Mouse (Mus musculus): ENCODE data around the gene Rph3al. TPM values are rescaled to one million over a fixed set of nuclear protein-coding genes. Genes with fewer than 3 reads are reported as not detected.
A peak's percentile ranks its signal among the peaks of the same experiment; 100 is the strongest.

The Rph3al gene
- 6.8 and 7.9 TPM in 2 replicates for polyA plus RNA-seq (2015; fragmentation: Nextera tagmentation; extraction: Ambion mirVana)

GRCm38 (mm10) chr11:75938379-75938906 is at the start of gene Rph3al:
Gene Rph3al (minus strand): TSS chr11:75938429.
- H3K9ac ChIP-seq: peak within 1 kb of the TSS; percentile 32

DNA sequence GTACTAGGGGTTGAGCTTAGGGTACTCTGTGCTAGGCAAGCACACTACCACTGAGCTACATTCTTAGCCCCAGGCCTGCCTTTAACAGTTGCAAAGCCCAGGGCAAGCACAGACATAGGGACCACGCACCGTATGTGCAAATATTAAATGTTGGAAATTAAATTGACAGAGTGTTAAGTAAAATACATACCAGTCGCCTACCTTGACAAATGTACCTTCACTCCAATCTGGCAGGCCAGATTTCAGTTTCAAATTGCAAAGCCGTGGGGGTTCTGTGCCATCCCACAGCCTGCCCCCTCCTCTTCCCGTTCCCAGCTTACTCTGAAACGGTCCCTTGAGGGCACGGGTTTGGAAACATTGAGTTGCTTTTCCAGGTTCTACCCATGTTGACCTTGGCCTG is 47.7 kb upstream of the Rph3al start:
- H3K4me2 ChIP-seq: no peak overlapping the region
- no peaks in the 10 kb centered on the region for H3K27me3 ChIP-seq
- no peak overlapping the region for H3K4me3 ChIP-seq
- no peaks in the 10 kb centered on the region for H3K36me3 ChIP-seq
- ATAC-seq (ENCODE audit: borderline replicate concordance, extremely low read depth, low FRiP score, low TSS enrichment): no peak
- H3K9me3 ChIP-seq: no peaks in the 10 kb centered on the region
- no peaks in the 10 kb centered on the region for H3K4me1 ChIP-seq
- H3K27ac ChIP-seq: no peak overlapping the region
- 66% methylated on average over 7 of the region's 7 CpGs for WGBS
- H3K9ac ChIP-seq: no peak overlapping the region

More at GRCm38 (mm10) chr11:75938379-75938906, at the start of gene Rph3al:
- H3K27me3 ChIP-seq: no peaks in the 10 kb centered on the region
- H3K4me1 ChIP-seq: peaks cover 51% of the 10 kb centered on the region
- peak within 1 kb of the TSS; percentile 17 for H3K4me3 ChIP-seq
- H3K36me3 ChIP-seq: no peaks in the 10 kb centered on the region
- no peaks in the 10 kb centered on the region for H3K9me3 ChIP-seq
- H3K27ac ChIP-seq: peak within 1 kb of the TSS; percentile 87
- peak within 1 kb of the TSS; percentile 43 for H3K4me2 ChIP-seq
- 44% methylated on average over 6 of the region's 6 CpGs for WGBS
- no peak for ATAC-seq (ENCODE audit: borderline replicate concordance, extremely low read depth, low FRiP score, low TSS enrichment)

- Histone ChIP-seq H3K9me3 (no peaks in the 10 kb centered on the region), H3K27ac (no peak overlapping the region), H3K4me2 (no peak overlapping the region), H3K4me1 (no peaks in the 10 kb centered on the region), H3K27me3 (no peaks in the 10 kb centered on the region), H3K4me3 (no peak overlapping the region), H3K36me3 (no peaks in the 10 kb centered on the region), H3K9ac (no peak overlapping the region)
- 19% methylated on average over 1 of the region's 1 CpGs for whole genome bisulfite sequencing
- no peak for ATAC-seq (ENCODE audit: borderline replicate concordance, extremely low read depth, low FRiP score, low TSS enrichment)
Observed at GRCm38 (mm10) chr11:75984581-75984980, 46.4 kb upstream of the Rph3al start.

- no peak for ATAC-seq (ENCODE audit: borderline replicate concordance, extremely low read depth, low FRiP score, low TSS enrichment)
- no peaks in the 10 kb centered on the region for H3K36me3 ChIP-seq
- no peak overlapping the region for H3K9ac ChIP-seq
- no peaks in the 10 kb centered on the region for H3K9me3 ChIP-seq
- H3K4me3 ChIP-seq: no peak overlapping the region
- WGBS: 67% methylated on average over 4 of the region's 4 CpGs
- H3K4me2 ChIP-seq: no peak overlapping the region
- no peaks in the 10 kb centered on the region for H3K27me3 ChIP-seq
- H3K4me1 ChIP-seq: no peaks in the 10 kb centered on the region
- no peak overlapping the region for H3K27ac ChIP-seq
Observed at GRCm38 (mm10) chr11:75983194-75983593, 45.0 kb upstream of the Rph3al start.

DNA sequence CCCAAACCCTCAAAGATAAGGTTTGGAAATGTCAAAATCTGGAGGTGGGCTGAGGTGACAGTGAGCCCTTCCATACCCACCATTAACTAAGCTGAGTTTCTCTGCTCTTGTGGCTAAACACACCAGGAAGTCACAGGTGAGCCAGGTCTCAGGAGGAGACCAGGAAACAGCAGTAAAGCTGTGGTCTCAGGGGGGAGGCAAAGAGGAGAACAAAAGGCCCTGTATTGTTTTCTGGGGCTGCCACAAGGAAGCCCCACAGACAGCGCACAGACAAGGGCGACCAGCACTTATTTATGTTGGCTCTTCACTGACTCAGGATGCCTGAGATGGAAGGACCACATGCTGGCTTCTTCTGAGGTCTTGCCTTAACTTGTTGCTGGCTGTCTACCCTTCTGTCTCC is 42.2 kb upstream of the Rph3al start:
- no peaks in the 10 kb centered on the region for H3K9me3 ChIP-seq
- H3K27me3 ChIP-seq: no peaks in the 10 kb centered on the region
- no peak overlapping the region for H3K4me2 ChIP-seq
- H3K4me1 ChIP-seq: no peaks in the 10 kb centered on the region
- no peak for ATAC-seq (ENCODE audit: borderline replicate concordance, extremely low read depth, low FRiP score, low TSS enrichment)
- WGBS: 39% methylated on average over 2 of the region's 2 CpGs
- no peak overlapping the region for H3K9ac ChIP-seq
- H3K27ac ChIP-seq: no peak overlapping the region
- H3K36me3 ChIP-seq: no peaks in the 10 kb centered on the region
- no peak overlapping the region for H3K4me3 ChIP-seq

- WGBS: 67% methylated on average over 6 of the region's 6 CpGs
- Histone ChIP-seq H3K27me3 (no peaks in the 10 kb centered on the region), H3K4me1 (0 out of 2 replicates have a peak, but pooled peaks cover 1% of the 10 kb centered on the region), H3K36me3 (no peaks in the 10 kb centered on the region), H3K4me3 (no peak overlapping the region), H3K9ac (no peak overlapping the region), H3K4me2 (no peak overlapping the region), H3K9me3 (no peaks in the 10 kb centered on the region), H3K27ac (no peak overlapping the region)
- ATAC-seq (ENCODE audit: borderline replicate concordance, extremely low read depth, low FRiP score, low TSS enrichment): no peak
Observed at GRCm38 (mm10) chr11:75978051-75978450, 39.8 kb upstream of the Rph3al start.

GRCm38 (mm10) chr11:75976748-75977147 is 38.5 kb upstream of the Rph3al start:
- Histone ChIP-seq H3K4me1 (0 out of 2 replicates have a peak, but pooled peaks cover 4% of the 10 kb centered on the region), H3K36me3 (no peaks in the 10 kb centered on the region), H3K4me3 (no peak overlapping the region), H3K27me3 (no peaks in the 10 kb centered on the region), H3K4me2 (no peak overlapping the region), H3K27ac (no peak overlapping the region), H3K9ac (no peak overlapping the region), H3K9me3 (no peaks in the 10 kb centered on the region)
- WGBS: 35% methylated on average over 8 of the region's 8 CpGs
- no peak for ATAC-seq (ENCODE audit: borderline replicate concordance, extremely low read depth, low FRiP score, low TSS enrichment)

DNA sequence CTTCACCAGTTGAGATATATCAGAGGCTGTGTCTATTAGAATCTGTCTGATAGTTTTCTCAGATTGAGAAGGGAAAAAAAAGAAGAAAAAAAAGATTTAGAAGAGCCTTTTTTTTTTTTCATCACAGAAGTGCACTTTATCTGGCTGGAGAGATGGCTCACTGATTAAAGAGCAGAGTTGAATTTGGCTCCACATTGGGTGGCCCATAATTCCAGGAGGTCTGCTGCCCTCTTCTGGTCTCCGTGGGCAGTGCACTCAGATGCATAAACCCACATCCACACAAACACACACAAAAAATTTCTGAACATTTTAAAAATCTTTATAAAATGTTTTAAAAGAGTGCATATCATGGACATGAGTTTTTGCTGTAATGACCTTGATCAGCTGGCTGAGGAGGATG is 35.8 kb upstream of the Rph3al start:
- WGBS: 95% methylated on average over 1 of the region's 1 CpGs

DNA sequence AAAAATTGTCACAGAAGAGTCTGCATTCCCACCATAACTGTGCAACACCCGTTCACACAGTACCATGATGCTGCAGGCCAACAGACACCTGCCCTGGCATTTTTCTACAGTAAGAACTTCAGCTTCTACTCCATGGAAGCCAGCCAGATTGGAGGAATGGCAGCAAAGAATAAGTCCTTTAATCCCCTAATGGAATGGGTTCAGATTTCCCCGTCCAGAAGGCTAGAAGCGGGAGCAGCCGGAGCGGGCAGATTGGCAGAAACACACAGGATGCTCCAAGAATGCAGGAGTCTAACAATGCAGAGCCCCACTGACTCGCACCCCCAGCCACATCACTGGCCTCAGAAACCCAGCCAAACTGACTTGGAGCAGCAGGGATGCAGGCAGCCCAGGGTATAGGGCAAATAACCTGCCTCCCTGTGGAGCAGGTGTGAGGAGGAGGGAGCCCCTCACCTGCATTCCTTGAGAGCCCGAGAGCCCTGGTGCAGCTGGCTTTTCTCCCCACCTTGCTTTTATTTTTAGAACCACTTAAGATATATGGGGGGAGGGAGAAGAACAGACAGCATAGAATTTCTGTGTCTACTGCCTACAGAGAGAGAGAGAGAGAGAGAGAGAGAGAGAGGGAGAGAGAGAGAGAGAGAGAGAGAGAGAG is 34.8 kb upstream of the Rph3al start:
- no peaks in the 10 kb centered on the region for H3K36me3 ChIP-seq
- H3K27me3 ChIP-seq: peaks cover 2% of the 10 kb centered on the region; the same call in 1 of the 2 replicates
- H3K9ac ChIP-seq: no peak overlapping the region
- peak; percentile 72; the same call in 1 of the 2 replicates for ATAC-seq (ENCODE audit: borderline replicate concordance, extremely low read depth, low FRiP score, low TSS enrichment)
- H3K9me3 ChIP-seq: no peaks in the 10 kb centered on the region
- no peak overlapping the region for H3K4me3 ChIP-seq
- peak overlapping the region; percentile 11; the same call in 1 of the 2 replicates for H3K4me2 ChIP-seq
- H3K27ac ChIP-seq: peak overlapping the region; percentile 71; the same call in 1 of the 2 replicates
- WGBS: 10% methylated on average over 7 of the region's 7 CpGs
- H3K4me1 ChIP-seq: 0 out of 2 replicates have a peak, but pooled peaks cover 4% of the 10 kb centered on the region

More for the DNA sequence above, 35.8 kb upstream of the Rph3al start:
- no peak for ATAC-seq (ENCODE audit: borderline replicate concordance, extremely low read depth, low FRiP score, low TSS enrichment)
- Histone ChIP-seq H3K27me3 (no peaks in the 10 kb centered on the region), H3K27ac (0 out of 2 replicates have a peak overlapping the region, but pooled peaks have one; percentile 46), H3K4me2 (no peak overlapping the region), H3K36me3 (no peaks in the 10 kb centered on the region), H3K4me1 (0 out of 2 replicates have a peak, but pooled peaks cover 4% of the 10 kb centered on the region), H3K9ac (no peak overlapping the region), H3K9me3 (no peaks in the 10 kb centered on the region), H3K4me3 (no peak overlapping the region)

- ATAC-seq (ENCODE audit: borderline replicate concordance, extremely low read depth, low FRiP score, low TSS enrichment): no peak
- H3K27me3 ChIP-seq: peaks cover 10% of the 10 kb centered on the region; the same call in 1 of the 2 replicates
- 78% methylated on average over 3 of the region's 3 CpGs for WGBS
- peaks cover 6% of the 10 kb centered on the region for H3K4me1 ChIP-seq
- H3K4me3 ChIP-seq: no peak overlapping the region
- H3K27ac ChIP-seq: no peak overlapping the region
- H3K9ac ChIP-seq: no peak overlapping the region
- H3K9me3 ChIP-seq: no peaks in the 10 kb centered on the region
- no peak overlapping the region for H3K4me2 ChIP-seq
- H3K36me3 ChIP-seq: no peaks in the 10 kb centered on the region
Observed at GRCm38 (mm10) chr11:75972188-75972587, 34.0 kb upstream of the Rph3al start.

DNA sequence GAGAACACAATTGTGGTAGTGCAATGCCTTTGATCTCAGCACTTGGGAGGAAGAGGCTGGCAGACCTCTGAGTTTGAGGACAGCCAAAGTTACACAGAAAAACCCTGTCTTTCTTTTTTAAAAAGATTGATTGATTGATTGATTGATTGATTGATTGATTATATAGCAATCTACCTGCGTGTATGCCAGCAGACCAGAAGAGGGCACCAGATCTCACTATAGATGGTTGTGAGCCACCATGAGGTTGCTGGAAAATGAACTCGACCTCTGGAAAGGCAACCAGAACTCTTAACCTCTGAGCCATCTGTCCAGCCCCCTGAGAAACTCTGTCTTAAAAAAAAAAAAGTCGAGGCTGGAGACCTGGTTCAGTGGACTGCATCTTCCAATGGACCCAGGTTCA is 32.4 kb upstream of the Rph3al start:
- H3K4me3 ChIP-seq: no peak overlapping the region
- no peak overlapping the region for H3K9ac ChIP-seq
- no peaks in the 10 kb centered on the region for H3K9me3 ChIP-seq
- no peak overlapping the region for H3K4me2 ChIP-seq
- H3K36me3 ChIP-seq: no peaks in the 10 kb centered on the region
- H3K27ac ChIP-seq: no peak overlapping the region
- H3K27me3 ChIP-seq: peaks cover 22% of the 10 kb centered on the region
- peaks cover 17% of the 10 kb centered on the region for H3K4me1 ChIP-seq
- 12% methylated on average over 3 of the region's 3 CpGs for WGBS
- ATAC-seq (ENCODE audit: borderline replicate concordance, extremely low read depth, low FRiP score, low TSS enrichment): no peak

- Histone ChIP-seq H3K36me3 (no peaks in the 10 kb centered on the region), H3K9ac (no peak overlapping the region), H3K4me1 (peaks cover 26% of the 10 kb centered on the region), H3K9me3 (no peaks in the 10 kb centered on the region), H3K27me3 (peaks cover 22% of the 10 kb centered on the region), H3K4me3 (no peak overlapping the region), H3K4me2 (no peak overlapping the region), H3K27ac (no peak overlapping the region)
- no peak for ATAC-seq (ENCODE audit: borderline replicate concordance, extremely low read depth, low FRiP score, low TSS enrichment)
- WGBS: 89% methylated on average over 6 of the region's 6 CpGs
Observed at GRCm38 (mm10) chr11:75968761-75969160, 30.5 kb upstream of the Rph3al start.
